Mouse (Mus musculus): ENCODE measurements around the gene Krt76.

The Krt76 gene

GRCm38 (mm10) chr15:101892820-101893219 lies at the start of gene Krt76:
Gene Krt76, minus strand, starts transcription at chr15:101892920.
- DNase-seq (ENCODE audit: low spot score) = no peak

- DNase-seq (ENCODE audit: low spot score) = no peak
Observed at GRCm38 (mm10) chr15:101941948-101942347, 49.2 kb upstream of the Krt76 start.

GRCm38 (mm10) chr15:101940274-101940829 lies 47.6 kb upstream of the Krt76 start, which contains the start of gene Krt79:
Gene Krt79, minus strand, starts transcription at chr15:101940324.
- no peak for DNase-seq (ENCODE audit: low spot score)

- DNase-seq (ENCODE audit: low spot score) = no peak
Observed at GRCm38 (mm10) chr15:101938600-101939308, 46.0 kb upstream of the Krt76 start.

- DNase-seq (ENCODE audit: low spot score) = no peak
Observed at GRCm38 (mm10) chr15:101933024-101933423, 40.3 kb upstream of the Krt76 start.

- DNase-seq (ENCODE audit: low spot score) = no peak
Observed at GRCm38 (mm10) chr15:101929666-101930065, 36.9 kb upstream of the Krt76 start.

- no peak for DNase-seq (ENCODE audit: low spot score)
Observed at GRCm38 (mm10) chr15:101929087-101929486, 36.4 kb upstream of the Krt76 start.

- no peak for DNase-seq (ENCODE audit: low spot score)
Observed at GRCm38 (mm10) chr15:101927340-101928080, 34.8 kb upstream of the Krt76 start.

GRCm38 (mm10) chr15:101925041-101925440 lies 32.3 kb upstream of the Krt76 start:
- no peak for DNase-seq (ENCODE audit: low spot score)

GRCm38 (mm10) chr15:101924635-101925034 lies 31.9 kb upstream of the Krt76 start, which contains the start of gene Krt4:
Gene Krt4, minus strand, starts transcription at chr15:101924735.
- no peak for DNase-seq (ENCODE audit: low spot score)

- DNase-seq (ENCODE audit: low spot score) = no peak
Observed at GRCm38 (mm10) chr15:101922296-101922695, 29.6 kb upstream of the Krt76 start.

GRCm38 (mm10) chr15:101916072-101916471 lies 23.4 kb upstream of the Krt76 start:
- DNase-seq (ENCODE audit: low spot score) = no peak

- DNase-seq (ENCODE audit: low spot score) = no peak
Observed at GRCm38 (mm10) chr15:101904849-101905248, 12.1 kb upstream of the Krt76 start.

- DNase-seq (ENCODE audit: low spot score) = no peak
Observed at GRCm38 (mm10) chr15:101902171-101903149, 9.7 kb upstream of the Krt76 start.

GRCm38 (mm10) chr15:101895216-101895615 lies 2.5 kb upstream of the Krt76 start:
- DNase-seq (ENCODE audit: low spot score) = no peak

- DNase-seq (ENCODE audit: low spot score) = no peak
Observed at GRCm38 (mm10) chr15:101879776-101880175, 12.9 kb downstream of the Krt76 start.

GRCm38 (mm10) chr15:101878041-101878440 lies 14.7 kb downstream of the Krt76 start:
- no peak for DNase-seq (ENCODE audit: low spot score)

- DNase-seq (ENCODE audit: low spot score) = no peak
Observed at GRCm38 (mm10) chr15:101874383-101874782, 18.3 kb downstream of the Krt76 start.

- DNase-seq (ENCODE audit: low spot score) = no peak
Observed at GRCm38 (mm10) chr15:101873231-101873630, 19.5 kb downstream of the Krt76 start.

GRCm38 (mm10) chr15:101869431-101869830 lies 23.3 kb downstream of the Krt76 start, which contains the start of gene Krt77:
Gene Krt77, minus strand, starts transcription at chr15:101869705.
- DNase-seq (ENCODE audit: low spot score) = no peak

GRCm38 (mm10) chr15:101866754-101867153 lies 26.0 kb downstream of the Krt76 start:
- DNase-seq (ENCODE audit: low spot score) = no peak
